Mouse (Mus musculus) ES-E14 (cell line): ENCODE results near the gene Jag1. TPM values are rescaled to one million over a fixed set of nuclear protein-coding genes. Genes with fewer than 3 reads are reported as not detected.
A peak's percentile ranks its signal among the peaks of the same experiment; 100 is the strongest.

ENCODE experiments used
- DNase-seq: peaks from one replicate; pipeline ENCODE4 v3.0.0-alpha.2; 2013; ENCODE audit warnings: low read depth, low spot score
- H3K27ac ChIP-seq: 2 replicates; pipeline ENCODE4 v1.5.1; 2012; ENCODE audit warnings: low read depth, mild to moderate bottlenecking, low read length, moderate library complexity, mixed read lengths; ENCODE audit not compliant: poor library complexity, insufficient read depth, severe bottlenecking
- H3K36me3 ChIP-seq: 2 replicates; pipeline ENCODE4 v1.6.1; 2012; ENCODE audit warnings: mild to moderate bottlenecking, low read length, moderate library complexity, mixed read lengths; ENCODE audit not compliant: control insufficient read depth, poor library complexity, insufficient read depth, severe bottlenecking
- H3K4me1 ChIP-seq, 2 experiments: fragments of 150-350 bp in 1 of 2; sonication (generic) in 1 of 2; 2 replicates each; pipeline ENCODE4 v1.6.1; 2012; ENCODE audit warnings: low read length in 2 of 2, mild to moderate bottlenecking in 1 of 2, mixed read lengths in 1 of 2; ENCODE audit not compliant: control insufficient read depth in 2 of 2, insufficient read depth in 2 of 2, poor library complexity in 1 of 2
- H3K4me3 ChIP-seq, 2 experiments: fragments of 150-350 bp in 1 of 2; sonication (generic) in 1 of 2; 2 replicates each; pipeline ENCODE4 v1.5.1; 2012; ENCODE audit warnings: low read length in 2 of 2, low read depth in 1 of 2, mild to moderate bottlenecking in 1 of 2, mixed read lengths in 1 of 2; ENCODE audit not compliant: insufficient read depth in 1 of 2, poor library complexity in 1 of 2, severe bottlenecking in 1 of 2
- H3K9ac ChIP-seq: 2 replicates; pipeline ENCODE4 v1.6.1; 2012; ENCODE audit warnings: low read depth, mild to moderate bottlenecking, low read length, mixed read lengths; ENCODE audit not compliant: poor library complexity, insufficient read depth, severe bottlenecking
- H3K9me3 ChIP-seq: fragments of 150-350 bp; sonication (generic); 2 replicates; pipeline ENCODE4 v1.6.1; 2012; ENCODE audit warnings: low read depth, mild to moderate bottlenecking, low read length; ENCODE audit not compliant: control insufficient read depth, insufficient read depth
- CHD2 ChIP-seq: IDR thresholded peaks from 2 replicates; pipeline ENCODE4 v1.6.1; 2014; ENCODE audit warnings: mild to moderate bottlenecking, low read depth, low read length, inconsistent platforms
- HCFC1 ChIP-seq: IDR thresholded peaks from 2 replicates; pipeline ENCODE4 v1.6.1; 2012; ENCODE audit warnings: low read length, inconsistent platforms, borderline replicate concordance; ENCODE audit not compliant: insufficient read depth
- MAFK ChIP-seq: IDR thresholded peaks from 2 replicates; pipeline ENCODE4 v1.6.1; 2014; ENCODE audit warnings: mild to moderate bottlenecking, low read depth, low read length, inconsistent platforms; ENCODE audit not compliant: insufficient read depth
- ZC3H11A ChIP-seq: IDR thresholded peaks from 2 replicates; pipeline ENCODE4 v1.6.1; 2012; ENCODE audit warnings: low read depth, mild to moderate bottlenecking, inconsistent platforms, low read length, borderline replicate concordance
- ZNF384 ChIP-seq: IDR thresholded peaks from 2 replicates; pipeline ENCODE4 v1.6.1; 2012; ENCODE audit warnings: low read depth, low read length, inconsistent platforms
- in situ Hi-C, 2 experiments: fragments of 600-800 bp; cut with MboI; formaldehyde crosslinking; loops; one replicate each; pipeline ENCODE4 v1.15.1; 2025; ENCODE audit warnings: low sequenced_read_pairs in 2 of 2, inconsistent platforms in 1 of 2; ENCODE audit not compliant: unreplicated experiment in 2 of 2
- total RNA-seq: library from RNA; depleted of rRNA; stranded (reverse); fragments of 300-350 nt; gene quantifications from 2 replicates; pipeline ENCODE4 v1.2.3, GENCODE M21; 2012

Gene Jag1
- total RNA-seq, 1 experiment, result 32.1 TPM

GRCm38 (mm10) chr2:137101074-137101473 is 15.4 kb downstream of the Jag1 start:
- TF ChIP-seq CHD2 (no peak), HCFC1 (no peak), ZC3H11A (no peak)
- Histone ChIP-seq H3K9me3 (no peaks in the 10 kb centered on the region), H3K4me3 (no peak overlapping the region), H3K9ac (no peak overlapping the region), H3K27ac (no peak overlapping the region), H3K4me1 (peaks cover 5 to 24% of the 10 kb centered on the region in 2 experiments), H3K36me3 (peaks cover 4% of the 10 kb centered on the region; the same call in 1 of the 2 replicates)
- no peak for DNase-seq
- in situ Hi-C loops, result loop anchor here in 1 of 2 experiments (25.0 kb wide), 1 partner anchor 836 kb away; no protein-coding TSS in a partner anchor

GRCm38 (mm10) chr2:137099211-137099734 is 17.2 kb downstream of the Jag1 start:
- peaks cover 5 to 29% of the 10 kb centered on the region in 2 experiments for H3K4me1 ChIP-seq
- no peaks in the 10 kb centered on the region for H3K9me3 ChIP-seq
- H3K27ac ChIP-seq, result no peak overlapping the region; the same call in 1 of the 2 replicates
- H3K36me3 ChIP-seq, result peaks cover 4% of the 10 kb centered on the region; the same call in 1 of the 2 replicates
- in situ Hi-C loops, result no loop called here
- H3K9ac ChIP-seq, result no peak overlapping the region
- no peak for DNase-seq
- H3K4me3 ChIP-seq, result no peak overlapping the region
- TF ChIP-seq HCFC1, result no peak
- TF ChIP-seq ZNF384, result no peak
- TF ChIP-seq MAFK, result no peak
- TF ChIP-seq CHD2, result no peak
- TF ChIP-seq ZC3H11A, result no peak

GRCm38 (mm10) chr2:137098269-137099035 is 18.0 kb downstream of the Jag1 start:
- H3K27ac ChIP-seq, result peak overlapping the region; percentile 74
- peaks cover 4% of the 10 kb centered on the region; the same call in 1 of the 2 replicates for H3K36me3 ChIP-seq
- no peak overlapping the region; the same call in 1 of the 2 replicates for H3K9ac ChIP-seq
- no peaks in the 10 kb centered on the region for H3K9me3 ChIP-seq
- H3K4me1 ChIP-seq, result peaks cover 5 to 29% of the 10 kb centered on the region in 2 experiments
- H3K4me3 ChIP-seq, result peak overlapping the region in 1 of 2 experiments; percentile 14; a peak in 1 of 4 replicates
- DNase-seq, result peak; percentile 72
- in situ Hi-C loops, result no loop called here
- no peak for TF ChIP-seq ZC3H11A
- TF ChIP-seq HCFC1, result no peak
- TF ChIP-seq CHD2, result no peak
- TF ChIP-seq ZNF384, result no peak
- no peak for TF ChIP-seq MAFK

- peaks cover 4% of the 10 kb centered on the region; the same call in 1 of the 2 replicates for H3K36me3 ChIP-seq
- peaks cover 5 to 36% of the 10 kb centered on the region in 2 experiments for H3K4me1 ChIP-seq
- no peak overlapping the region for H3K4me3 ChIP-seq
- H3K9me3 ChIP-seq, result no peaks in the 10 kb centered on the region
- no peak for DNase-seq
- no peak overlapping the region for H3K9ac ChIP-seq
- H3K27ac ChIP-seq, result no peak overlapping the region
- in situ Hi-C loops, result no loop called here
- TF ChIP-seq MAFK (no peak), CHD2 (no peak), ZC3H11A (no peak), HCFC1 (no peak), ZNF384 (no peak)
Observed at GRCm38 (mm10) chr2:137096981-137097460, 19.4 kb downstream of the Jag1 start.
